Mouse (Mus musculus) intestine, postnatal 0 days (tissue): ENCODE data around the gene Reck. TPM values are rescaled to one million over a fixed set of nuclear protein-coding genes. Genes with fewer than 3 reads are reported as not detected.

Source experiments
- ATAC-seq: fragments of 200-750 bp; cut with Nextera tagmentation; 2 replicates; pipeline ENCODE4 v1.8.0; 2017; ENCODE audit warnings: mild to moderate bottlenecking, moderate TSS enrichment, moderate library complexity
- H3K27ac ChIP-seq: fragments of 300-500 bp; sonication (generic); 2 replicates; pipeline ENCODE4 v1.5.1; 2014; ENCODE audit warnings: mild to moderate bottlenecking, low read depth, low read length, moderate library complexity
- H3K27me3 ChIP-seq: fragments of 300-500 bp; sonication (generic); replicated peaks from 2 replicates; pipeline ENCODE4 v1.6.1; 2014; ENCODE audit warnings: low read length, mixed read lengths; ENCODE audit not compliant: control insufficient read depth, insufficient read depth
- H3K36me3 ChIP-seq: fragments of 300-500 bp; sonication (generic); 2 replicates; pipeline ENCODE4 v1.6.1; 2014; ENCODE audit warnings: mild to moderate bottlenecking, moderate library complexity; ENCODE audit not compliant: control insufficient read depth, insufficient read depth
- H3K4me1 ChIP-seq: fragments of 300-500 bp; sonication (generic); replicated peaks from 2 replicates; pipeline ENCODE4 v1.6.1; 2014; ENCODE audit warnings: antibody characterized with exemption, low read length, mixed read lengths; ENCODE audit not compliant: control insufficient read depth, insufficient read depth
- H3K4me2 ChIP-seq: fragments of 300-500 bp; sonication (generic); replicated peaks from 2 replicates; pipeline ENCODE4 v1.6.1; 2014; ENCODE audit warnings: low read depth, mild to moderate bottlenecking, moderate library complexity
- H3K4me3 ChIP-seq: fragments of 300-500 bp; sonication (generic); 2 replicates; pipeline ENCODE4 v1.5.1; 2014; ENCODE audit warnings: low read depth, low read length
- H3K9ac ChIP-seq: fragments of 300-500 bp; sonication (generic); 2 replicates; pipeline ENCODE4 v1.6.1; 2014; ENCODE audit warnings: mild to moderate bottlenecking, low read depth, low read length
- H3K9me3 ChIP-seq: fragments of 300-500 bp; sonication (generic); 2 replicates; pipeline ENCODE4 v1.6.1; 2016; ENCODE audit warnings: mixed run types; ENCODE audit not compliant: control insufficient read depth
- CTCF ChIP-seq: sonication (generic); IDR thresholded peaks from 2 replicates; pipeline ENCODE4 v1.5.1; 2016; ENCODE audit warnings: low read depth, mild to moderate bottlenecking, control low read depth, antibody characterized with exemption, moderate library complexity
- WGBS: fragments of 180-500 bp; shearing (Covaris S2); extraction: QIAGEN DNeasy Blood & Tissue Kit; methylation state at CpG from one replicate; pipeline ENCODE4 v1.1.7; 2014; 5-methylcytosine and 5-hydroxymethylcytosine counted together
- polyA plus RNA-seq: library from polyadenylated mRNA; unstranded; fragments of >200 nt; fragmentation: Nextera tagmentation; extraction: Ambion mirVana; gene quantifications from 2 replicates; pipeline ENCODE4 v1.2.1, GENCODE M21; 2015

Reck gene
- polyA plus RNA-seq, 1 experiment from 2014 or later, result 5.7 TPM

- H3K4me2 ChIP-seq, result peak overlapping the region; percentile 25
- H3K9me3 ChIP-seq, result no peaks in the 10 kb centered on the region
- 0 out of 2 replicates have a peak overlapping the region, but pooled peaks have one; percentile 2 for H3K9ac ChIP-seq
- H3K4me3 ChIP-seq, result no peak overlapping the region
- 34% methylated on average over 9 of the region's 9 CpGs for WGBS
- no peak for ATAC-seq
- H3K36me3 ChIP-seq, result no peaks in the 10 kb centered on the region
- H3K4me1 ChIP-seq, result peaks cover 14% of the 10 kb centered on the region
- no peak overlapping the region for H3K27ac ChIP-seq
- TF ChIP-seq CTCF, result no peak
- H3K27me3 ChIP-seq, result no peaks in the 10 kb centered on the region
Measured at GRCm38 (mm10) chr4:43959523-43960179, 84.3 kb downstream of the Reck start.

- Histone ChIP-seq H3K27me3 (no peaks in the 10 kb centered on the region), H3K9me3 (no peaks in the 10 kb centered on the region), H3K36me3 (no peaks in the 10 kb centered on the region), H3K4me1 (peaks cover 19% of the 10 kb centered on the region), H3K27ac (no peak overlapping the region), H3K4me2 (peak overlapping the region; percentile 25), H3K9ac (0 out of 2 replicates have a peak overlapping the region, but pooled peaks have one; percentile 2), H3K4me3 (no peak overlapping the region)
- TF ChIP-seq CTCF, result no peak
- WGBS, result 37% methylated on average over 6 of the region's 6 CpGs
- ATAC-seq, result no peak
Measured at GRCm38 (mm10) chr4:43960207-43960606, 84.9 kb downstream of the Reck start.

- Histone ChIP-seq H3K4me2 (peak overlapping the region; percentile 40), H3K36me3 (no peaks in the 10 kb centered on the region; the same call in 1 of the 2 replicates), H3K4me3 (no peak overlapping the region), H3K9me3 (no peaks in the 10 kb centered on the region), H3K27ac (peak overlapping the region; percentile 41), H3K4me1 (peaks cover 20% of the 10 kb centered on the region; the same call in 1 of the 2 replicates), H3K27me3 (no peaks in the 10 kb centered on the region), H3K9ac (no peak overlapping the region)
- TF ChIP-seq CTCF, result no peak
- WGBS, result 33% methylated on average over 2 of the region's 2 CpGs
- ATAC-seq, result peak; percentile 39; the same call in 1 of the 2 replicates
Measured at GRCm38 (mm10) chr4:43964326-43964833, 89.0 kb downstream of the Reck start.

- ATAC-seq, result peak; percentile 73
- no peak overlapping the region for H3K4me3 ChIP-seq
- H3K9ac ChIP-seq, result no peak overlapping the region
- TF ChIP-seq CTCF, result 0 out of 2 replicates have a peak, but pooled peaks have one; percentile 16
- H3K36me3 ChIP-seq, result no peaks in the 10 kb centered on the region; the same call in 1 of the 2 replicates
- H3K4me1 ChIP-seq, result peaks cover 20% of the 10 kb centered on the region; the same call in 1 of the 2 replicates
- peak overlapping the region; percentile 40 for H3K4me2 ChIP-seq
- no peaks in the 10 kb centered on the region for H3K27me3 ChIP-seq
- H3K9me3 ChIP-seq, result no peaks in the 10 kb centered on the region
- WGBS, result 54% methylated on average over 4 of the region's 4 CpGs
- H3K27ac ChIP-seq, result peak overlapping the region; percentile 41; the same call in 1 of the 2 replicates
Measured at GRCm38 (mm10) chr4:43964951-43965684, 89.8 kb downstream of the Reck start.

GRCm38 (mm10) chr4:43965856-43966535, 90.7 kb downstream of the Reck start:
- WGBS, result 78% methylated on average over 7 of the region's 7 CpGs
- Histone ChIP-seq H3K4me2 (no peak overlapping the region), H3K27ac (no peak overlapping the region), H3K9me3 (no peaks in the 10 kb centered on the region), H3K36me3 (no peaks in the 10 kb centered on the region; the same call in 1 of the 2 replicates), H3K4me1 (peaks cover 20% of the 10 kb centered on the region; the same call in 1 of the 2 replicates), H3K9ac (no peak overlapping the region), H3K4me3 (no peak overlapping the region), H3K27me3 (no peaks in the 10 kb centered on the region)
- ATAC-seq, result peak; percentile 14; the same call in 1 of the 2 replicates
- no peak for TF ChIP-seq CTCF
